Mouse (Mus musculus) forebrain, embryonic 14.5 days (tissue): ENCODE results near the gene Asb18. TPM values are rescaled to one million over a fixed set of nuclear protein-coding genes. Genes with fewer than 3 reads are reported as not detected.

Source experiments
- ATAC-seq: fragments of 200-750 bp; cut with Nextera tagmentation; 2 replicates; pipeline ENCODE4 v1.8.0; 2017; ENCODE audit warnings: mild to moderate bottlenecking, moderate library complexity
- DNase-seq: peaks from one replicate; pipeline ENCODE4 v3.0.0-alpha.2; 2015; ENCODE audit warnings: low spot score
- H3K27ac ChIP-seq: fragments of 300-500 bp; sonication (generic); 2 replicates; pipeline ENCODE4 v1.5.1; 2014; ENCODE audit warnings: low read depth, mild to moderate bottlenecking, control low read depth, low read length, moderate library complexity
- H3K27me3 ChIP-seq: fragments of 300-500 bp; sonication (generic); replicated peaks from 2 replicates; pipeline ENCODE4 v1.6.1; 2014; ENCODE audit warnings: low read length, control low read depth, mixed read lengths; ENCODE audit not compliant: control insufficient read depth, insufficient read depth
- H3K36me3 ChIP-seq: fragments of 300-500 bp; sonication (generic); 2 replicates; pipeline ENCODE4 v1.6.1; 2014; ENCODE audit warnings: low read length, control low read depth; ENCODE audit not compliant: control insufficient read depth, insufficient read depth
- H3K4me1 ChIP-seq: fragments of 300-500 bp; sonication (generic); 2 replicates; pipeline ENCODE4 v1.6.1; 2014; ENCODE audit warnings: antibody characterized with exemption, low read length, control low read depth; ENCODE audit not compliant: control insufficient read depth, insufficient read depth
- H3K4me2 ChIP-seq: fragments of 300-500 bp; sonication (generic); 2 replicates; pipeline ENCODE4 v1.6.1; 2014; ENCODE audit warnings: mild to moderate bottlenecking, control low read depth, low read length
- H3K4me3 ChIP-seq: fragments of 300-500 bp; sonication (generic); 2 replicates; pipeline ENCODE4 v1.5.1; 2014; ENCODE audit warnings: low read depth, low read length, control low read depth
- H3K9ac ChIP-seq: fragments of 300-500 bp; sonication (generic); 2 replicates; pipeline ENCODE4 v1.6.1; 2014; ENCODE audit warnings: mild to moderate bottlenecking, low read length, control low read depth, moderate library complexity
- H3K9me3 ChIP-seq: fragments of 300-500 bp; sonication (generic); replicated peaks from 2 replicates; pipeline ENCODE4 v1.6.1; 2016; ENCODE audit warnings: low read length, control low read depth, mixed read lengths; ENCODE audit not compliant: control insufficient read depth
- whole genome bisulfite sequencing: fragments of 180-500 bp; shearing (Covaris S2); extraction: QIAGEN DNeasy Blood & Tissue Kit; methylation state at CpG from one replicate; pipeline ENCODE4 v1.1.7; 2014; 5-methylcytosine and 5-hydroxymethylcytosine counted together
- polyA plus RNA-seq: library from polyadenylated mRNA; unstranded; fragments of >200 nt; fragmentation: Nextera tagmentation; extraction: Ambion mirVana; gene quantifications from 2 replicates; pipeline ENCODE4 v1.2.1, GENCODE M21; 2014

The Asb18 gene
- polyA plus RNA-seq, 1 experiment from 2014 or later: 0.05 TPM

GRCm38 (mm10) chr1:89941701-89942381 is 72.6 kb downstream of the Asb18 start:
- 1% methylated on average over 40 of the region's 40 CpGs for WGBS
- peak overlapping the region; percentile 45; the same call in 1 of the 2 replicates for H3K9ac ChIP-seq
- no peaks in the 10 kb centered on the region for H3K4me1 ChIP-seq
- ATAC-seq (peak; percentile 38), DNase-seq (no peak)
- H3K27ac ChIP-seq: peak overlapping the region; percentile 44; the same call in 1 of the 2 replicates
- peak overlapping the region; percentile 22 for H3K4me3 ChIP-seq
- no peaks in the 10 kb centered on the region for H3K9me3 ChIP-seq
- H3K27me3 ChIP-seq: peaks cover 79% of the 10 kb centered on the region
- H3K36me3 ChIP-seq: no peaks in the 10 kb centered on the region
- peak overlapping the region; percentile 47 for H3K4me2 ChIP-seq

DNA sequence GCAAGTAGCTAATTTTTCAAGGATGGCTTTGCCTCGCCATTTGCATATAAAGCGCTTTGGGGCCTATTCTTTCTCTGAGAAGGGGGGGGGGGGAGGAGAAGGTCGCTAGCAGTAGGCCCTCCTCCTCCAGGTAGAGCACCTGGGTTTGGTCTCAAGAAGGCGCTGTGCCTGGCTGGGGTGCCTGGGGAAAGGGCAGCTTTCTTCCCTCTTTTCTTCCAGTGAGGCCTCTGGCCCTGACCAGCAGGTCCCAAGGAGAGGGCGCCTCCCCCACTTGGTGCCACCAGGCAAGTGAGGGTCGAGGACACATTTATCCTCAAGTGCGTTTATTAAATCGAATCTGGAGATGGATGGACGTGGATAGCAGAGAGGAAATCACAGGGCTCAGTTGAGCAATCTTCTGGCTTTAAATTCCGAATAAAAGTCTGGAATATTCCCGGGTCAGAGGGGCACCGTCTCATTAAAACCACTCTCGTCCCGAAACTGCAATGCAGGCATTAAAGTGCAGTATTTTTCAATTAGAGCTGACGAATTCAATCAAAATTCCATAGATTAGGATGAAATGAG is 73.4 kb downstream of the Asb18 start:
- H3K27ac ChIP-seq: no peak overlapping the region
- no peak overlapping the region for H3K4me2 ChIP-seq
- H3K4me3 ChIP-seq: no peak overlapping the region
- ATAC-seq: no peak
- H3K4me1 ChIP-seq: no peaks in the 10 kb centered on the region
- H3K9me3 ChIP-seq: no peaks in the 10 kb centered on the region
- H3K36me3 ChIP-seq: no peaks in the 10 kb centered on the region
- peaks cover 82% of the 10 kb centered on the region for H3K27me3 ChIP-seq
- H3K9ac ChIP-seq: no peak overlapping the region; the same call in 1 of the 2 replicates
- DNase-seq: no peak
- WGBS: 3% methylated on average over 15 of the region's 15 CpGs

- WGBS: 2% methylated on average over 31 of the region's 34 CpGs
- Histone ChIP-seq H3K36me3 (no peaks in the 10 kb centered on the region), H3K9me3 (no peaks in the 10 kb centered on the region), H3K27me3 (peaks cover 81% of the 10 kb centered on the region), H3K27ac (no peak overlapping the region), H3K9ac (no peak overlapping the region), H3K4me2 (no peak overlapping the region), H3K4me3 (no peak overlapping the region), H3K4me1 (no peaks in the 10 kb centered on the region)
- peak; percentile 30; the same call in 1 of the 2 replicates for ATAC-seq
- DNase-seq: no peak
These were observed 74.3 kb downstream of the Asb18 start for GRCm38 (mm10) chr1:89939981-89940726.

DNA sequence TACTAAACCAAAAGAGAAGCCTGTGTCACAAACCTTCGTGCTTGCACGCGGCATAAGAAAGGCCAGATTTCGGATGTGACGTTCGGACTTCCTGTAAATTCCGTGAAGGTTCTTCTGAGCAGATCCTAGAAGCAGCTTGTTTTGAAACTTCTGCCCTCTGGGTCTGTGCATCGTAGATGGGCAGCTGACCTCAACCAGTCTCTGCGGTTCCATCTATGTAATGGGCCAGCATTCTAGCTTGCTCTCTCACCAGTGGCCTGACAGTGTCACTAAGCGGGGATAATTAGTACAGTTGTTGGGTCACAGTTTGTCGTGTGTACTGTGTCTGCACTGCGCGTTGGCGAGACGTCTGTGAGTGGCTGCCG is 74.9 kb downstream of the Asb18 start:
- ATAC-seq (no peak), DNase-seq (no peak)
- WGBS: 30% methylated on average over 16 of the region's 16 CpGs

GRCm38 (mm10) chr1:89938884-89939595 is 75.4 kb downstream of the Asb18 start:
- Histone ChIP-seq H3K36me3 (no peaks in the 10 kb centered on the region), H3K4me3 (no peak overlapping the region), H3K4me2 (no peak overlapping the region), H3K4me1 (no peaks in the 10 kb centered on the region), H3K9me3 (no peaks in the 10 kb centered on the region), H3K27ac (no peak overlapping the region), H3K27me3 (peaks cover 84% of the 10 kb centered on the region), H3K9ac (no peak overlapping the region)
- no peak for ATAC-seq
- 22% methylated on average over 16 of the region's 16 CpGs for WGBS
- no peak for DNase-seq

More for the DNA sequence above, 74.9 kb downstream of the Asb18 start:
- Histone ChIP-seq H3K4me2 (no peak overlapping the region), H3K36me3 (no peaks in the 10 kb centered on the region), H3K9me3 (no peaks in the 10 kb centered on the region), H3K9ac (no peak overlapping the region), H3K27me3 (peaks cover 84% of the 10 kb centered on the region), H3K4me3 (no peak overlapping the region), H3K27ac (no peak overlapping the region), H3K4me1 (no peaks in the 10 kb centered on the region)

GRCm38 (mm10) chr1:89935493-89936348 is 78.7 kb downstream of the Asb18 start:
- Histone ChIP-seq H3K9me3 (no peaks in the 10 kb centered on the region), H3K9ac (no peak overlapping the region), H3K27me3 (peaks cover 96% of the 10 kb centered on the region), H3K27ac (no peak overlapping the region), H3K36me3 (no peaks in the 10 kb centered on the region), H3K4me3 (no peak overlapping the region), H3K4me2 (no peak overlapping the region), H3K4me1 (peaks cover 3% of the 10 kb centered on the region)
- no peak for ATAC-seq
- no peak for DNase-seq
- WGBS: 1% methylated on average over 26 of the region's 29 CpGs

DNA sequence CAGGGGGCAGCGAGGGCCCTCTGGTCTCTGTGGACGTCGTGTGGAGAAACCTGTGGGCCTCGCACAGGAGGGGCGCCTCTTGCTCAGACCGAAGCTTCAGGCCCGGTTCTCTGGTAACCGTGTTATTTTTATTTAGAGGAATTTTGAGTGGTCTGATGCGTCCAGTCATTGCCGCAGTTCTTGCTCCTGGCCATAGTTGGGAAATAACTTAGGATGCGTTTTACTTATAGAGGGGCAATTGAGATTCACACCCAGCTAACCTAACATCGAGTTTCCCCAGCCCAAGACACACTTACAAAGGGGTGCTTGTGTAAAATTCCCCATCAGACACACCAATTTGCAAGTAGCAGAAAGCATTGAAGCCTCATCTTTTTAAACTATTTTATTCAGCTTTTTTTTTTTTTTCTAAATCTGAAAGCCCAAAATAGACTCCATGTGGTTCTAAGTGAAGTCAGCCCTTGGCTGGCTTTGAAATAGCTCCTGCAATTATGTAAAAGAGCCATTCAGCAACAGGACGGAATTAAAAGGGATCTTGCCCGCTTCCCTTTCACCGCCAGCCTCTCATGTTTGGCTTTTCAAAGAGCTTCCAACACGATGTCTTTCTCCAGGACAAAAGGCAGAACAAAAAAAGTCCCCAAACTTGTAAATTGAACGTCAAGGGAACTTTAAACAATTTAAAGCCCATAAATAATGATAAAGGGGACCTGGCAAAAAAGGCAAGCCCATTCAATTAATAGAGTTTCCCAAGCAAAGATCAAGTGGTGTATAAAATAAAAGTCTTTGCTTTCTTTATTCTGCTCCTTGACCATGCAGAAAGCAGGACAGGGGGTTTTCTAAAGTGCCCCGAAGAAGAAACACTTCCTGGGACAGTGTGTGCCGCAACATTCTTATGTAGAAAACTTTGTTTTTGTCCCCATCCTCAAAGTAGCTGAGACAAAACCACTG is 79.9 kb downstream of the Asb18 start:
- peaks cover 97% of the 10 kb centered on the region for H3K27me3 ChIP-seq
- no peak overlapping the region for H3K9ac ChIP-seq
- ATAC-seq (no peak), DNase-seq (peak; percentile 75)
- peaks cover 9% of the 10 kb centered on the region for H3K4me1 ChIP-seq
- no peak overlapping the region for H3K4me2 ChIP-seq
- no peaks in the 10 kb centered on the region for H3K9me3 ChIP-seq
- no peak overlapping the region for H3K4me3 ChIP-seq
- H3K36me3 ChIP-seq: no peaks in the 10 kb centered on the region
- under 1% methylated on average over 19 of the region's 19 CpGs for WGBS
- H3K27ac ChIP-seq: no peak overlapping the region
